Mouse (Mus musculus) liver, adult 2 months (tissue): ENCODE measurements at regions not wholly inside any gene's neighbourhood (a gene's known extent, or its start where the extent isn't known, plus 50 kb on each side); places are given as distances from the start of the nearest gene placed in this dataset.

Experiments used
- CTCF ChIP-seq: fragments of 200-500 bp; IDR thresholded peaks from 2 replicates; pipeline ENCODE4 v1.5.1; 2011; ENCODE audit warnings: low read depth, low read length, control low read depth
- POLR2A ChIP-seq: fragments of 200-500 bp; IDR thresholded peaks from 2 replicates; pipeline ENCODE4 v1.6.1; 2011; ENCODE audit warnings: low read length, control low read depth; ENCODE audit not compliant: insufficient read depth; ENCODE audit errors: extremely low read depth

DNA sequence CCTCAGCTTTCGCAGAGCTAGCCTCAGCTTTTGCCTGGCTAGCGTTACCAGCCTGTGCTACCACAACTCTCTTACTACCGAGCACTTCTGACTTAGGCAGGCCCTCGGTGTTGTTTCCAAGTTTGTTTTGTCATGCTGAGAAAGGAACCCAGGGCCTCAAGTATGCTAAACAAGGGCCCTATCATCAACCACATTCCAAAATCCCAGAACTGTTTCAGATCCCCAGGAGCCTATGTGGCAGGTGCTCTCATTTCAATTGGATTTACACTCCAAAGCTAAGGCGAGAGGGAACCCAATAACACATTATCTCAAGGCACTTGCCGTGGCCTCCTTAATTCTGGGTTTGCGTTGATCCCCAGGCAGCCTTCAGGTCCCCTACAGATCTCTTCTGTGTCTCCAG is 50.8 kb upstream of the Pja1 start:
- TF ChIP-seq CTCF (no peak), POLR2A (no peak)
